Mouse (Mus musculus): ENCODE data around the gene Tmem50a. TPM values are rescaled to one million over a fixed set of nuclear protein-coding genes. Genes with fewer than 3 reads are reported as not detected.
A peak's percentile ranks its signal among the peaks of the same experiment; 100 is the strongest.
"Not testable (repeated sequence)": the region's sequence is repeated elsewhere in the genome, so short reads cannot be mapped to it uniquely, and the experiment has no call there.

The Tmem50a gene
- polyA plus RNA-seq, 1 experiment, result 115 TPM

DNA sequence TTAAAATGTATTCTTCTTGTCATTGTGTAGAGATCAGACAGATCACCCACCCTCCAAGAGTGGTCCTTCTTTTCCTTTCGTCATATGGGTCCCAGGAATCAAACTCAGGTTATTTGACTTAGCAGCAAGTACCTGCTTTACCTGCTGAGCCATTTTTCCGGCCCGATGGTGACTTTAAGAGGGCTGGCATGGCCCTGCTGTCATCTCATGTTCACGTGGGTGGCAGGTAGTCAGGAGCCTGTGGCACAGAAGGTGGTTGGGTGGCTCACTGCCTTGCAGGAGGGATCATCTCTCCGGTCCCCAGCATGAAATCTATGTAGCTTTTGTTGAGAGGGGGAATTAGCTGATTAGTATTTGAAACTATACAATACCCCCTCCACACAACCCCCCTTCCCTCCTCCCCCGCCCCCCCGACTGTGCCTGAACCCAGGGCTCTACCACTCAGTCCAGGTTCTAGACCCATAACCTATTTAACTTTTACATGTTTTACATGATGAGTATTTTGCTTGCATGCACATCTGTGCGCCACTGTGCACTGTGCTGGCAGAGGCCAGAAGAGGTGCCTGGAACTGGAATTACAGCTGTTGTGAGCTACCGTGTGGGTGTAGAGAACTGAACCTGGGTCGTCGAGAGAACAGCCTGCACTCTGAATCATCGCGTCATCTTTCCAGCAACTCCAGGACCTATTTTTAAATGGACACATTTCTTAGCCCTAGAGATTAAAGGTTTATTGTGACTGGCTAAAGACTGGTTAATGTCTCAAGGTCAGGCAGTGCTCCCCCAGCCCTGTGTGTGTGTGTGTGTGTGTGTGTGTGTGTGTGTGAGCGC lies 613 bp upstream of the Tmem50a start:
- peak overlapping the region; percentile 31 for H3K27ac ChIP-seq (replicated peaks; ENCODE audit: low read depth, low read length)
- H3K4me3 ChIP-seq (ENCODE audit: insufficient read depth, low read depth, low read length), result peak overlapping the region; percentile 93
- no peaks in the 10 kb centered on the region; the same call in none of the 2 replicates for H3K4me1 ChIP-seq (ENCODE audit: control insufficient read depth, insufficient read depth, insufficient read length, low read length)

DNA sequence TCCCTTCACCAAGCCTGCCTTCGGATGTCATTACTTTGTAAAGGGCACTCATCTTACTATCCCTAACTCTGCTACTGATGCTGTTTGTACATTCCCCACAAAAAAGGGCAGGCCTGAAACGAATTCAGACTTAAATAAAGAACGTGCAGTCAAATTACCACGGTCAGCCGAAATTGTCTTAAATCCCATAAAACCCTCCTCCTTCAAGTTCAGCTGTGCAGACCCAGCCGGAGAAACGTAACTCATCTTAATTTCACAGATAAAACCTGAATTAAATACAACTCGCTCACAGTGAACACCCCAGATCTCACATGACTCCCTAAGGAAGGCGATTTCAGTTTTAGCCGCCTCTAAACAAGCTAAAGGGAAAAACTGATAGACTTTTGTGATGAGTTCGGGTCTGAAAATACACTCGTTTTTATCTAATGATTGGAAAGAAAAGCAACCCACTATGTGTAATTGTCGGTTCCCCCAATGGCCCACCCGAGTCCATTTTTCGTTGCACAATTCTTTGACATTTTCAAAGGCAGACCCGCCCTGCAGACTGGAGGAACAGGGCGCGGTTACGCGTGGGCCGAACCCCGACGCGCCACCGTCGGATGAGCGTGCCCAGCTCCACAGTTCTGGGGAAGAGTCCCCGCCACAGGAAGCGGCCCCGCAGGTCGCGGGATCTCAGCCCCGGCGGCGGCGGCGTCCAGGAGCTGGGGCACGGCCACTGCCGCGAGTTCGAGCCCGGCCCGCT lies 531 bp downstream of the Tmem50a start:
- Histone ChIP-seq H3K4me1 (ENCODE audit: control insufficient read depth, insufficient read depth, insufficient read length, low read length) (no peaks in the 10 kb centered on the region; the same call in none of the 2 replicates), H3K4me3 (ENCODE audit: insufficient read depth, low read depth, low read length) (peak overlapping the region; percentile 93), H3K27ac (replicated peaks; ENCODE audit: low read depth, low read length) (peak overlapping the region; percentile 77)

DNA sequence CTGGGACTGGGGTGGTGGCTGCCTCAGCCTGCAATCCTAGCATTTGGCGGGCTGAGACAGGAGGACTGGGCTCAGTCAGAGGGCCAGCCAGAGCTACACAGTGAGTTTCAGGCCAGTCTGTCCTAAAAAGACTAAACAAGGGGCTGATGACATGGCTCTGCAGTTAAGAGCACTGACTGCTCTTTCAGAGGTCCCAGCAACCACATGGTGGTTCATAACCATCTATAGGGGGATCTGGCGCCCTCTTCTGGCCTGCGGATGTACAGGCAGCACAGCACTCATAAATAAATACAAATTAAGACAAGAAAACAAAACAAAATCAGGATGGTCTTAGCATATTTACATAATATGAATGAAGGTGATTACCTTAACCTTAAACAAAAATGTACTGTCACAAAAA lies 1.4 kb downstream of the Tmem50a start:
- Histone ChIP-seq H3K27ac (replicated peaks; ENCODE audit: low read depth, low read length) (no peak overlapping the region), H3K4me3 (ENCODE audit: insufficient read depth, low read depth, low read length) (no peak overlapping the region), H3K4me1 (ENCODE audit: control insufficient read depth, insufficient read depth, insufficient read length, low read length) (no peaks in the 10 kb centered on the region; the same call in 1 of the 2 replicates)

DNA sequence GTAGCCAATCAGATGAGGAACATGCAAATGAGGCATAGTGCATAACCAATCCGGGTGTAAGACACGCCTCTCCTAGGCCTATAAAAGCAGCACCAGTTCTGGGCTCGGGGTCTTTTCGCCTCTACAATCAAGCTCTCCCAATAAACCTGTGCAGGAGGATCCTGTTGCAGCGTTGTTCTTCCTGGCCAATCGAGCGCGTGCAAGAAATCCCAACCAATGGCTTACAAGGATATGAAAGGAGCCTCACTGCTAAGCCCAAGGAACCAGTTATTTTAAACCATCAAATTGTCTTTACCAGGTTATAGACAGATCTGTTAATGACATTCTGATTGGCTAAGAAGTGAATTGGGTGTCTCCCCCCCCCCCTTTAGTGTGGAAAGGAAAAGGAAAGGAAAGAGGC lies 3.4 kb downstream of the Tmem50a start:
- not testable (repeated sequence) for H3K4me1 ChIP-seq (ENCODE audit: control insufficient read depth, insufficient read depth, insufficient read length, low read length); H3K27ac ChIP-seq (replicated peaks; ENCODE audit: low read depth, low read length); H3K4me3 ChIP-seq (ENCODE audit: insufficient read depth, low read depth, low read length)

DNA sequence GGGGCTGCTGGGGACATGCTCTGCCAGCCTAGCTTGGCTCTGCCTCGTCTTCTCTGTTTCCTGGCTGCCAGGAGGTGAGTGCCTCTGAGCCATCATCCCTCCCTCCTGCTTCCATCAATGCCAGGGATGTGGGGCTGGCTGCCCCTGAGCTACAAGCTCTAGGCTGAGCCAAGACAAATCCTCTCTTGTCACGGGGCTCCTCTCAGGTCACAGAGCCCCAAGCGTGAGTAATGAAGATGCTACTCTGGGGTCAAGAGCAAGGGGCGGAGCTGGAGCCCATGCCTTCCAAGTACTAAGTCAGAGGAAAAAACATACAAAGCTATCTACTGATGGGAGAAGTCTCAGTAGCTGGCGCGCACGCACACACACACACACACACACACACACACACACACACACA lies 11.8 kb downstream of the Tmem50a start:
- no peak overlapping the region for H3K4me3 ChIP-seq (ENCODE audit: insufficient read depth, low read depth, low read length)
- H3K4me1 ChIP-seq (ENCODE audit: control insufficient read depth, insufficient read depth, insufficient read length, low read length), result no peaks in the 10 kb centered on the region
- no peak overlapping the region for H3K27ac ChIP-seq (replicated peaks; ENCODE audit: low read depth, low read length)

DNA sequence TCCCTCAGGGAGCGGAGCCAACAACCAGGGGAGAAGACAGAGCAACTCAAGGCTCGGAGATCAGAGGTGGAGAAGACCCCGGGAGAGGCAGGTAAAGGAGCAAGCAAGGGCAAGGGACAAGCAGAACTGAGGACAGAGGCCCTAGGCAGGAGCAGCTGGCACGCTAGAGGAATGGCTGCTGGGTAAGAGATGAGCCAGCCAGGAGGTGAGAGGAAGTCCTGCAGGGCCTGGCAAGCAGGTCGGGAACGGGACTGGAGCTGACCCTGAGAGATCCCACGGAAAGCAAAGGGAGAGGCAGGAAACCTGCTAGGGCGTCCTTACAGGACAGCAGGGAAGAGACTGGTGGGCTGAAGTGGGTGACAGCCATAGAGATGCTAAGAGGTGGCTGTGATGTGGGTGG lies 13.7 kb downstream of the Tmem50a start:
- no peak overlapping the region for H3K27ac ChIP-seq (replicated peaks; ENCODE audit: low read depth, low read length)
- H3K4me1 ChIP-seq (ENCODE audit: control insufficient read depth, insufficient read depth, insufficient read length, low read length), result no peaks in the 10 kb centered on the region
- H3K4me3 ChIP-seq (ENCODE audit: insufficient read depth, low read depth, low read length), result no peak overlapping the region

DNA sequence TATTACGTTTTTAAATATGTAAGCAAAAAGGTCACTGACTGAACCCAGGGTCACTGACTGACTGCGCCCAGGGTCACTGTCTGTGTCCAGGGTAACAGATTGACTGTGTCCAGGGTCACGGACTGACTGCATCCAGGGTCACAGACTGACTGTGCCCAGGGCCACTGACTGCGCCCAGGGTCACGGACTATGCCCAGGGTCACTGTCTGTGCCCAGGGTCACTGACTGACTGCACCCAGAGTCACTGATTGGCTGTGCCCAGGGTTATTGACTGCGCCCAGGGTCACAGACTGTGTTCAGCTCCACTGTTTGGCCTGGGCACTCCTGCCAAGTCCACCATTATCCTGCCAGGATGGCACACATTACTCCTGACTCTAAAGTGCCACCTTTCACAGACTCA lies 17.6 kb downstream of the Tmem50a start:
- H3K27ac ChIP-seq (replicated peaks; ENCODE audit: low read depth, low read length), result no peak overlapping the region
- H3K4me1 ChIP-seq (ENCODE audit: control insufficient read depth, insufficient read depth, insufficient read length, low read length), result no peaks in the 10 kb centered on the region
- H3K4me3 ChIP-seq (ENCODE audit: insufficient read depth, low read depth, low read length), result no peak overlapping the region

DNA sequence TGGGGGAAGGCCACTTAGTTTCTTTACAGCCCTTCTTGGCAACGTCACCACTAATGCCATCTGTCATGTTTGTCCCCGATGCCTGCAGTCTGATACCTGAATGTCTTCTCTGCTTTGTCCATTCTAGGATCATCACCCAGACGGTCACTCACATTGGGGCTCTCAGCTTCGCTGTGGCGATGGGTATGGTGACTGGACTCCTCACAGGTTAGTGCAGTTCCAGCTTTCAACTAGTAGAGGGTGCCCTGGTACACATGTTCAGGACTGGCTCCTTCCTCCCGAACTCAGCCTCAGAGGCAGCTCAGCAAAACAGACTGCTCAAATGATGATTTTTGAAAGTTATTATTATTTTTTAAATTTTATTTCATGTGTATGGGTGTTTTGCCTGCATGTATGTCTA lies 22.7 kb downstream of the Tmem50a start:
- H3K4me3 ChIP-seq (ENCODE audit: insufficient read depth, low read depth, low read length), result no peak overlapping the region
- H3K4me1 ChIP-seq (ENCODE audit: control insufficient read depth, insufficient read depth, insufficient read length, low read length), result no peaks in the 10 kb centered on the region
- H3K27ac ChIP-seq (replicated peaks; ENCODE audit: low read depth, low read length), result no peak overlapping the region

DNA sequence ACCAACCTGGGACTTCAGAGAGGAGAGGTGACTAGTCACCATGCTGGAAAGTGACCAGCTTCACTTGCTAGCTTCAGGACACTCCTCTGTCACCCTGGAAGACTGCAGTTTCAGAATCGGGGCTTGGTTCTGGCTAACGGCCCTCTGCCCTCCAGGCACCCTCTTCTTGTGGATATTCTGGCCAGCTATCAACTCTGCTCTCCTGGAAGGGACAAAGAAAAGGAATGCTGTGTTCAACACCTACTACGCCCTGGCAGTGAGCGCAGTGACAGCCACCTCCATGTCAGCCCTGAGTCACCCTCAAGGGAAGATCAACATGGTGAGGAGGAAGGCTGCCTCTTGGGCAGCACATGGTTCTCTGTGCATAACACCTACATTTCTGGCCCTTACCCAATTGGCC lies 30.5 kb downstream of the Tmem50a start:
- no peak overlapping the region for H3K4me3 ChIP-seq (ENCODE audit: insufficient read depth, low read depth, low read length)
- H3K27ac ChIP-seq (replicated peaks; ENCODE audit: low read depth, low read length), result no peak overlapping the region
- no peaks in the 10 kb centered on the region; the same call in 1 of the 2 replicates for H3K4me1 ChIP-seq (ENCODE audit: control insufficient read depth, insufficient read depth, insufficient read length, low read length)

DNA sequence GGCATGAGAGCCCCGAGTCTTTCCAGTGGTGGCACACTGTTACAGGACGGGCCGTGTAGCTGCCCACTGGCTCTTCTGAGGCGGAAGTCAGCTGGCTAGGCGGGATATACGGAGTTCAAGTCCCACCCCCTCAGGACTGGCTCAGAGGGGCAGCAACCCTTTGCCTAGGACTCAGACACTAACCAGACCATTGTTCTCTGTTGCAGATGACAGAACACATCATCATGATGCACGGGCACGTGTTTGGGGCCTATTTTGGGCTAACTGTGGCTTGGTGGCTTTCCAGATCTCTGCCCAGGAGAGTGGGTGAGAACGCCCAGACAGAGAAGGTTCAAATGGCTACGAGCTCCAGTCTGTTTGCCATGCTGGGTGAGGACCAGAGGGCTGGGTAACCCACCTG lies 31.0 kb downstream of the Tmem50a start:
- Histone ChIP-seq H3K4me1 (ENCODE audit: control insufficient read depth, insufficient read depth, insufficient read length, low read length) (no peaks in the 10 kb centered on the region; the same call in 1 of the 2 replicates), H3K4me3 (ENCODE audit: insufficient read depth, low read depth, low read length) (no peak overlapping the region), H3K27ac (replicated peaks; ENCODE audit: low read depth, low read length) (no peak overlapping the region)

DNA sequence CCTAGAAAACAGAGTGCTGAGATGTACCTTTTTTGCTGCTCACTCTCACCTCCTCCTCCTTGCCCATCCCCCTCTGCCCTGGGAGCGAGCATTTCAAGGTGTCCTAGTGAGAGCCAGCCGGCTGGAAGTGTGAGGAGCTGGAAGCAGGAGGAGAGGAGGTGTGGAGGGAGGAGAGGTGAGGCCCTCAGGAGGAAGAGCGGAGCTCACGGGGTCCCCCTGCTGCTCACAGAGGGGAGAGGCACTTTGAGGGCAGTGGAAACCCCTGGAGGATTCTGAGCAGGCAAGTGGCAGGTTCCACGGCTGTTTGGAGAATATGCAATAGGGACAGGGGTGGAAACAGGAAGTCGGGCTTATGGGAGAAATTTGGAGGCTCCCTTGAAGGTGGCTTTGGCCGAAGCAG lies 31.6 kb downstream of the Tmem50a start:
- Histone ChIP-seq H3K4me1 (ENCODE audit: control insufficient read depth, insufficient read depth, insufficient read length, low read length) (no peaks in the 10 kb centered on the region; the same call in 1 of the 2 replicates), H3K27ac (replicated peaks; ENCODE audit: low read depth, low read length) (no peak overlapping the region), H3K4me3 (ENCODE audit: insufficient read depth, low read depth, low read length) (no peak overlapping the region)

DNA sequence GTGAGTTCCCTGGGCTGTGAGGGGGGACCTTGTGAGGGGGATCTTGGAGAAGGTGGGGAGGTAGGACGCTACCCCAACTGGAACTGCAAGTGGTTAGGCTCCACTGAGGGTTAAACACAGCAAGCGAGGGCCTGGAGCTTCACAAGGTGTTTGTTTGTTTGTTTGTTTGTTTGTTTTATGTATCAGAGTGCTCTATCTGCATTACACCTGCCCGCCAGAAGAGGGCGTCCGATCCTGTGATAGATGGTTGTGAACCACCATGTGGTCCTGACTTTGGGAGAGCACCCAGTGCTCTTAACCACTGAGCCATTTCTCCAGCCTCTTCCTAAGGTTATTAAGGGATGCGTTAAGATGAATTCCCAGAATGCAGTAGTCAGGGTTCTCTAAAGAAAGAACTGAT lies 34.8 kb downstream of the Tmem50a start:
- H3K4me3 ChIP-seq (ENCODE audit: insufficient read depth, low read depth, low read length), result no peak overlapping the region
- no peaks in the 10 kb centered on the region; the same call in 1 of the 2 replicates for H3K4me1 ChIP-seq (ENCODE audit: control insufficient read depth, insufficient read depth, insufficient read length, low read length)

DNA sequence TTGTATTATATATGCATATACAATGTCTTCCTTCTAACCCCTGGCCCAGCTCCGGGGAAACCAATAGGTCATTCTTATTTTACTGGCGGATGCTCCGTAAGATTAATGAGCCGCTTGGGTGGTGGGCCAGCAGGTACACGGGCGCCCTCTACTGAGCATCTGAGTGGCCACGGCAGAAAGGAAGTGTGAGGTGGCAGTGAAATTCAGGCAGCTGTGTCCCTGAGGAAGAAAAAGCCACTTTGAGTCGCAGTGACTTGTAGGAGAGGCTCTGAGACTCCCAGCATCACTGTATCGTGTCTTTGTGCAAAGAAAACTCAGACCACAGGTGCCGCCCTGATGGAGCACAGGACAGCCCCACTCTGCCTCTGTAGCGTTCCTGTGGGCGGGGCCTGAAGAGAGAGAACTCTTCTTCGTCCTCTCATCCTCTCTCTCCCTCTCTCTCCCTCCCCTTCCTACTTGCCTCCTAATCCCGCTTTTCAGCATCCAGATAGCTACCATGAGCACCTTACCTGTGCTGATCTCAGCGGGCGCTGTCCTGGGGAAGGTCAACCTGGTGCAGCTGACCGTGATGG lies 35.3 kb downstream of the Tmem50a start:
- H3K4me3 ChIP-seq (ENCODE audit: insufficient read depth, low read depth, low read length), result peak overlapping the region; percentile 35
- no peaks in the 10 kb centered on the region; the same call in 1 of the 2 replicates for H3K4me1 ChIP-seq (ENCODE audit: control insufficient read depth, insufficient read depth, insufficient read length, low read length)
- H3K27ac ChIP-seq (replicated peaks; ENCODE audit: low read depth, low read length), result no peak overlapping the region

More for the DNA sequence above, 34.8 kb downstream of the Tmem50a start:
- no peak overlapping the region for H3K27ac ChIP-seq (replicated peaks; ENCODE audit: low read depth, low read length)

DNA sequence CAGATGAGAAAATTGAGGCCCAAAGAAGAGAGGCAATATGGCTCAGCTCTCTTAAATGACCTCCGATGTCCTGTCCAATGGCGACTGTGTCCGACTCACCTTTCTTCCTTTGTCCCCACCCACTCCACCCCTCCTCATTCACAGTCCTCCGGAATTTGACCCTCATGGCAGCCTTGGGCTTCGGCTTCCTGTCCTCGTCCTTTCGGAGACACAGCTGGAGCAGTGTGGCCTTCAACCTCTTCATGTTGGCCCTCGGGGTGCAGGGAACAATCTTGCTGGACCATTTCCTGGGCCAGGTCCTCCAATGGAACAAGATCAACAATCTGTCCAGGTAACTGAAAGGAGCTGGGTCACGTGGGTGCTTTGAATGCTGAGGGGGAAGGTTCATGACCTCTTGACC lies 38.7 kb downstream of the Tmem50a start:
- no peak overlapping the region for H3K4me3 ChIP-seq (ENCODE audit: insufficient read depth, low read depth, low read length)
- H3K4me1 ChIP-seq (ENCODE audit: control insufficient read depth, insufficient read depth, insufficient read length, low read length), result no peaks in the 10 kb centered on the region; the same call in 1 of the 2 replicates

DNA sequence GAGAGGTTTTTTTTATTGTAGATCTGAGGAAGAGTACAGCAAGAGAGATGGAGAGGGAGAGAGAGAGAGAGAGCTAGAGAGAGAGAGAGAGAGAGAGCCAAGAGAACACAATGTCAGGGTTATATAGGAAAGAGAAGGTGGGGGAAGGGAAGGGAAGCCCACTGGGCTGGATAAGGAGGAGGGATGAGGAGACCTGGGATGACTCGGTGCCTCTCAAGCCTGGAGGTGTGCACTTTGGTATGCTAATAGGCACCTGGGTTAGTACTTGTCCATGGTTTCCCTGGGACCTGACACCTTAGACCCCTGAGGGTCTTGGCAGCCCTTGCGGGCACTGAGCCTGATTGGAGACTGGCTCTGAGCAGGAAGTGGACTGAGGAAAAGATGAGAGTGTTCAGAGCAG lies 42.9 kb downstream of the Tmem50a start:
- no peak overlapping the region for H3K27ac ChIP-seq (replicated peaks; ENCODE audit: low read depth, low read length)
- H3K4me3 ChIP-seq (ENCODE audit: insufficient read depth, low read depth, low read length), result no peak overlapping the region
- no peaks in the 10 kb centered on the region for H3K4me1 ChIP-seq (ENCODE audit: control insufficient read depth, insufficient read depth, insufficient read length, low read length)

More for the DNA sequence above, 38.7 kb downstream of the Tmem50a start:
- H3K27ac ChIP-seq (replicated peaks; ENCODE audit: low read depth, low read length), result no peak overlapping the region
